Mouse (Mus musculus): ENCODE results near the gene Dyx1c1.

Gene Dyx1c1

GRCm38 (mm10) chr9:72958521-72959450 is at the start of gene Dyx1c1, which contains the start of gene Gm44503:
TSS of gene Dyx1c1 (plus strand) at chr9:72958785.
TSS of gene Gm44503 (plus strand) at chr9:72958852.
- peak; percentile 85 for DNase-seq

DNA sequence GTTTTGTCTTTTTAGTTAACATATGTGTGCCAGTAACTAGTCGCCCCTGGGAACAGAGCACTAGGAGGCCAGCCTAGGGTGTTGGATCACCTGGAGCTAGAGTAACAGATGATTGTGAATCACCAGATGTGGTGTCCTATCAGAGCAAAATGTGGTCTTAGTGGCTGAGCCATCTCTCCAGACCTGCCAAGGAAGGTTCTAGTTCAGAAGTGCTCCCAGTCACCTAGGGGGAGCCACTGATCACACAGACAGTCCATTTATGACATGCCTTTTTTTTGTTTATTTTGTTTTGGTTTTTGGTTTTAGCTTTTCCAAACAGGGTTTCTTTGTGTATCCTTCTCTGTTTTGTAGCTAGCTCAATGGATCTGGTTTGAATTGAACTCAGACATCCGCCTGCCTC is 47.2 kb upstream of the Dyx1c1 start:
- no peak for DNase-seq

DNA sequence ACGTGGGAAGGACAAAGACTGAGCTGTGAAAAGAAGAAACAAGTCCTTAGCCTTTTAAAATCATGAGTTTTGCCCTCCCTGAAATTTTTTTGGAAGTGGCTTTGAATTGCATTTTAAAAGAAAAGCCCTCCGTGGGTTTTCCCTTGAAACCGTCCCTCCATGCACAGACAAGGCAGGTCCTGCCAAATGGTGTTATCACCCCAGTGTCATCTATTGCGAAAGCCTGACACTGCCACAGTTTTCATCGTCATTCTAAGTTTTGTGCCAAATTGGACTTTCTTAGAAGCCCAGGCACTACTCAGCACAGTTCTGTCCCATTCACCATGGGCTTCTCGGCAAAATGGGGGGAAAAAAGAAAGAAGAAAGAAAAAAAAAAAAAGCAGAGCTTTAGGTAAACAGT is 45.0 kb upstream of the Dyx1c1 start:
- no peak for DNase-seq

- DNase-seq, result no peak
These were observed 42.9 kb upstream of the Dyx1c1 start for GRCm38 (mm10) chr9:72915728-72916127.

DNA sequence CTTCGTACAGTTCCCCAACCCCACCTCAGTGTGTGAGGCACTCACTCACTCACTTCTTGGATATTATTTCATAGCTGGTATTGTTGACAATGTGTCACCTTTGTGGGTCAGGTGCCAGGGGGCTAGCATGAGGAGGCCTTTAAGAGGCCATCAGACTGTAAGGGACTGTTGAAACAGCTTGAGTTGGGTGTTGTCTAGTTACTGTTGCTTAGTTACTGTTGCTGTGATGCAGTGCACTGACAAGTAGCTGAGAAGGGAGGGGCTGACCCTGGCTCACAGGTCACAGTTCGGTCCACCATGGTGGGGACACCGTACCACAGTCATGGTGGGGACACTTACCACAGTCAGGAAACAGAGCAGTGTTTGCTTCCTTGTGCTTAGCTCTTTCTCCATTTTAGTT is 35.5 kb upstream of the Dyx1c1 start:
- no peak for DNase-seq

DNA sequence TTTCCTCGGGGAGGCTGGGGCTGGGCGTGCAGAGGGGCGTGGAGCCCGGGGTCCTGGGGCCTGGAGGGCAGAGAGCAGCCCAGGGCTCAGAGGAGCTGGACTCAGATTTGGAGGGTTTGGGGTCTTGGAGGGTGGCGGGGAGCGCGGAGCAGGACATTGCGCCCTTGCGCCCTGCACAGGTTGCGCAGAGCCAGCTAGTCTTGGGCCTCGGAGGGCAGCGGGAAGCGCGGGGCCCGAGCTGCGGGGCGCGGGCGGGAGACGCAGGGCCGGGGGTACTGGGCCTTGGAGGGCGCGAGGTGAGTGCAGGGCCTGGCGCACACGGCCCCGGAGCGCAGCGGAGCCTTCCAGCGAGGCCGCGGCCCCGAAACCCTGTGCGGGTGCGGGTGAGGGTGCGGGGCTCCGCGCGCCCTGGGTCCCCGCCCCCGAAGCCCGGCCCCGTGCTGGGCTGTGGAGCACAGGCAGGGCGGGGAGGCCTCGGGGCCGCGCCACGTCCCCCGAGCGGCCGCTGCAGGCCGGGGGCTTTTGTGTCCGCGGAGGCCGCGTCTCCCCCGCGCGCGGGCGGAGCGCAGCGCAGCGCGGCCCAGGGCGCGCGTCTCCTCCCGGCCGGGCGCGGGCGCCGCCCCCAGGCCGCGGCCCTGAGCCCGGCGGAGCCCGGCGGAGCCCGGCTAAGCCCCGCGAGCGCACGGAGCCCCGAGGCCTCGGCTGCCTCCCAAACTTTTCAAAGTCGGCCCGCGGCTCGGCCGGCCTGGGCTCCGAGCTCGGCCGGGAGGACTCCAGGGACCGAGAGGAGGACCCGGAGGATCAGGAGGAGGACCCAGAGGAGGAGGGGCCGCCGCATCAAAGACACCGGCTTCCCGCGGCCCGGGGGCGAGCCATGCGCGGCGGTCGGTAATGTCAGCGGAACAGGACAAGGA is 33.3 kb upstream of the Dyx1c1 start, which contains the start of gene Pygo1:
TSS of gene Pygo1 (plus strand) at position 625 of the 914 bp plus-strand sequence.
- DNase-seq, result peak; percentile 28

DNA sequence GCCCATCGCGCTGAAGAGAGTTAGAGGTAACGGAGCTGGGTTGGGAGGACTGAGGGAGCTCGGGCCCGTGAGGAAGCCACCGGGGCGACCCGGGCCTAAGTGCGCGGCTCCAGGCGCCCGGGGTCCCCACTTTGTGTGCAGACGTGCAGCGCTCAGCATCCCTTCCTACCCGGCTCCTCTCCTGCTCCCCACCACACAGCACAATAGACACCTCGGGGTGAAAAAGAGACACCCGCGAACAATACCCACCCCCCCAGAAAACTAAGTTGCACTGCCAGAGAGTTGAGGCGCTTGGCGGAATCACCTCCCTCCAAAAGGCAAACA is 32.7 kb upstream of the Dyx1c1 start:
- DNase-seq, result no peak

DNA sequence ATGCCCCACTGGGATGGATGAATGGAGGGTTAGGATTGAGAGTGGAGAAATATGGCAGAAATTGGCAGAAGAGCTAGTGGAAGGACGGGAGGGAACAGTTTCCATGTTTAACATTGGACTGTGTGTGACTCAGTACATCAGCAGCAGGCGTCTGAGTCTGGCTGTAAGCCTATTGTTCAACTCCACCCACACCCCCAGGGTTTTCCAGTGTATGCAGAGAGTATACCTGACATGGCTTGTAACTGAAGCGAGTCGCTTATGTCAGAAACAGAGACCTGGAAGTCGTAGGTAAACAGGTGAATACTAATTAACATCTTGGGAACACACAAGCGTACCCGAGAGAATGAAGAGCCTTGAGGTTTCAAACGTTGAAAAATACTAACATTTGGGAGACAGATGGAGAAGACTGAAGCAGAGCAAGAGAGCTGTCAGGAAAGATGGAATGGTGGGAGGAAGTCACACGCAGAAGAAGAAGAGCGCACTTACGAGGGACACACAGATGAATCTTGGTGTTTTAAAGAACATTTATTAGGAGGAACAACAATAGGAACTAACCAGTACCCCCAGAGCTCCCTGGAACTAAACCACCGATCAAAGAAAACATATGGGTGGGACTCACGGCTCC is 27.3 kb upstream of the Dyx1c1 start:
- no peak for DNase-seq

DNA sequence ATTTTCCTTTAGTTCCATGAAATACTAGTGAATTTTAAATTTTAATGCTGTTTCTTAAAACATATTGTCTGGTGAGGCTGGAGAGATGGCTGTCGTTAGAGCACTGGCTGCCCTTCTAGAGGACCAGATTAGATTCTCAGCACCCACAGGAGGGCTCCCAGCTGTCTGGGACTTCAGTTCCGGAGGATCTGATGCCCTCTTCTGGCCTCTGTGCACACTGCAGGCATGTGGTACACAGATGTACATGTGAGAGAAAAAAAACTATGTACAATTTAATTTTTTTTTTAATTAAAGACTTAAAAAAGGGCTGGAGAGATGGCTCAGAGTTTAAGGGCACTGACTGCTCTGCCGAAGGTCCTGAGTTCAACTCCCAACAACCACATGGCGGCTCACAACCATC is 23.3 kb upstream of the Dyx1c1 start:
- DNase-seq, result no peak

GRCm38 (mm10) chr9:72936301-72936700 is 22.3 kb upstream of the Dyx1c1 start:
- no peak for DNase-seq

DNA sequence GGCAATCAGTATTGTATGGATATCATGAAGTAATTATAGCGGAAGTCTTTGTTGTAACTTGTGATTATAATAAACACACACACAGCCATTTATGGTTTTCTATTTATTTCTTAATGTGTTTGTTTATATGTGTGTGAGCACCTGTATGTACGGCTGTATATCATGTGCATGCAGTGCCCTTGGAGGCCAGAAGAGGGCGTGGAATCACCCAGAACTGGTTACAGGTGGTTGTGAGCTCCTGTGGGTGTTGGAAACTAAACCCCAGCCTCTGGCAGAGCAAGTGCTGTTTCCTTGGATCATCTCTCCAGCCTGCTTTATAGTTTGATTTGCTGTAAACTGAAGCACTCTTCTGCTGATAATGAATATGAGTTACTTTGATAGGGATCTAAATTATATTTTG is 15.2 kb upstream of the Dyx1c1 start:
- peak; percentile 16 for DNase-seq

DNA sequence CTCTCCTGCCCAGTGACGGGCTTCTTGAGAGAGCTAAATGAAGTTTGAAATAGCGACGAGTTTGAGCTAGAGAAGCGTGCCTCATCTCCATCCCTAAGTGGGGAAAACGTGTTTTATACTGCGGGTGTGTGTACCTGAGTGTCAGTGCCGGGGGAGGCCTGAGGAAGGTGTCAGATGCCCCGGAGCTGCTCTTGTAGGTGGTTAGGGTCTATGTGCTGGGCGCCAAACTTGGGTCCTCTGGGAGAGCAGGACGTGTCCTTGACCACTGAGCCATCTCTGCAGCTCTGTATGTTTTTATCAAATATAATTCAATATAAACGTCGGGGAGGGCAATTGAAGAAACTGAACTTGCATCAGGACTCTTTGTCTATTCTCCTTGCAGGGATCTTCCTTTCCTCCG is 14.3 kb upstream of the Dyx1c1 start:
- DNase-seq, result no peak

GRCm38 (mm10) chr9:72947010-72947409 is 11.6 kb upstream of the Dyx1c1 start:
- DNase-seq, result no peak

- DNase-seq, result peak; percentile 29
These were observed 9.0 kb upstream of the Dyx1c1 start for GRCm38 (mm10) chr9:72949572-72949971.

- DNase-seq, result peak; percentile 36
These were observed 3.8 kb upstream of the Dyx1c1 start for GRCm38 (mm10) chr9:72954746-72955145.

DNA sequence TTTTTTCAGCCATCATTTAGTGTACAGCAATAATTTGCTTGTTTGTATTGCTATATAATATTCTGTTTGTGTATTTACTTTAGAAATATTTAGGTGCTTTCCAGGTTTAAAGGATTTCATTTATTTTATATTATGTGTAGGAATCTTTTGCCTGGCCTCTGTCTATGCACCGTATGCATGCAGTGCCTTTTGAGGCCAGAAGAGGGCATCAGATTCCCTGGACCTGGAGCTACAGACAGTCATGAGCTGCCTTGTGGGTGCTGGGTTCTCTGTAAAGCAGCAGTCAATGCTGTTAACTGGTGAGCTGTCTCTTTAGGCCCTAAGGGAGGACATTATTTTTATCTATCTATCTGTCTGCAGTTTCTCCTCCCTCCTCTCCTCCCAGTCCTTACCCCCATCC is 3.0 kb upstream of the Dyx1c1 start:
- peak; percentile 70 for DNase-seq

DNA sequence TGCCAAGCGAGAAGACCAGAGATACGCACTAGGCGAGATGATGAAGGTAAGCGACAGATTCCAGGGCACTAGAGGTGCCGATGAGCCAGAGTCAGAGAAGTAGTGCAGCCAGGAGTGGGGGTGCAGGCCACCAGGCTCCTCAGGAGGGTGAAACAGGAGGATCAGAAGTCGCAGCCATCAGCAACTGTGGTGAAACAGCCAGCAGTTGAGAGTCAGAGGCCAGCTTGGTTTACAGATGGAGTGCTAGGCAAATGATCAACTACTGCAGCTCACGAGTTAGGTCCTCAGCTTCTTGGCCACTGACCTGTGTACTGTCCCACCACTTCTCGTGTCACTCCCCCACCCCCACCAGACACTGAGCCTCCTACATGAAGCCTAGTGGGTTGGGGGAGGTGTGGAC is 2.8 kb downstream of the Dyx1c1 start:
- DNase-seq, result no peak

- peak; percentile 82 for DNase-seq
These were observed 3.4 kb downstream of the Dyx1c1 start for GRCm38 (mm10) chr9:72961959-72962358.

DNA sequence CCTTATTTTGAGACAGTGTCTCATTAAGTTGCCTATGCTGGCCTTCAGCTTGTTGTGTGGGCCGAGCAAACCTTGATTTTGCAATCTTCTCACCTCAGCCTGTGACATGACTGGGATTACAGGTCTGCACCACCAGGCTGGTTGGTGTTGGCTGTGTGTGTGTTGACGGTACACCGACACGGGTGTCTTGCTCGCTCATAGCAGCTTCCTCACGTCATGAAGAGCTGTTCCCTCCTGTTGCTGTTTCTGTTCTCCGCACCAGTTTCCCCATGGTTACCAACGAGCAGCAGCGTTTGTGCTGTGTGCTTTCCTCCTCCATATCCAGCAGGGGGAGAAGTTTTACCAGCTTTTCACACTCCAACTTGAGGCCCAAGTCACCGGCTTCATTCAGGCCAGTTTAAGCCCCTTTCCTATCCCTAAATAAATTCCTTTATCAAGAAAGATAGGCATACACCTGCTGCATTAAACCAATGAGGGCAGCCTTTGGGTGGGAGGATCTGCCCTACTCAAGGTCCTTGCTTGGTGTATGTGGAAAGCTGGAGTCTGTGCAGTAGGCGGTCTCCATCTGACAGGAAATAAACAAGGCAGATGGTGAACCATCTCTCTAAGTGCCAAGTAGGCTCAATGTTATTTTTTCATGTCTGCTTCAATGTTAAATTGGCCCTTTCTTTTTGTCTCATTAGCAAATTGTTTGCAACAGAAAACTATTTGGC is 9.9 kb downstream of the Dyx1c1 start:
- peak; percentile 62 for DNase-seq

DNA sequence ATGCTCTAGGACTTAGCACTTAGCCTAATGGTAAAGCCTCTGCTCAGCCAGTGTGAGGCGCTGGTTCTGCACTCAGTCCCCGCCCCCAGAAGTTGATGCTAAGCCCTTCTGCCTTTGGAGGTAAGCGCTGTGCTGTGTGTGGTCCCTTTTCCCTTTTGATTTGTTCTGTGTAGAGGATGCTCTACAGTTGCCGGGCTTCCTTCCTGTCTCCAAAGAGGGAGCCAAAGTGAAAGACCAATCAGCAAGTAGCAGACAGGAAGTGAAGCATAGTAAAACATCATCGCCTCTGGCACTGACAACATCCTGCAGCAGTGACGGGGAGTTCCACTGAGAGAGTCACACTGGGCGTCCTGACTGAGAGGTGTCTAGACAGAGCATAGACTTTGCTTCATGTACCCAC is 11.3 kb downstream of the Dyx1c1 start:
- peak; percentile 39 for DNase-seq

DNA sequence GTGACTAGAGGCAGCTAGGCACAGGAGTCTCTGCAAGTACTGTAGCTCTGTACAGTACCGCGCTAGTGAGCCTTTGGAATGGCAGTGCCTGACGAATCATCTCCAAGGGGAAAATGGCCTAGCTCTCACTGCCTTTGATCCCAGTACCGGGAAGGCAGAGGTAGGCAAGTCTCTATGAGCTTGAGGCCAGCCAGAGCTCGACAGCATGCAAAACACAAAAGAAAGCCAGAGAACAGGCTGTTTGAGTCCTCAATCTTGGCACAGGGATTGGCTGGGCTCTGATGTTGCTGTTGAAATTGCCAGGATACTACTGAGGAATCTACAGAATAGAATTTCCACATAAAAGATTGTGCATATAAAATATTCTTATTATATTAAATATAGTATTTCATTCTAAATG is 13.8 kb downstream of the Dyx1c1 start:
- no peak for DNase-seq

DNA sequence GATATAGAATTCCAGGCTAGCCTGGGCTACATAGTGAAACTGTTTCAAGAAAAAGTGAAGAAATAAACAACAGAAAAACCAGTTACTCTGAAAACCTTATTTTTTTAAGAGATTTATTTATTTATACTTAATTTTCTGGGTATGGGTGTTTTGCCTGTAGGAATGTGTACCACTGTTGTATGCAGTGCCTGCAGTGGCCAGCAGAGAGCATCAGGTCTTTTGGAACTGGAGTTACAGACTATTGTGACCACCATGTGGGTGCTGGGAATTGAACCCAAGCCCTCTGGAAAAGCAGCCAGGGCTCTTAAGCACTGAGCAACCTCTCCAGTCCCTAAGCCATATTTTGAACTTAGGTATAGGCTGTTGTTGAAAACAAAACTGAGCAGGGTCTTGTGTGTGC is 14.4 kb downstream of the Dyx1c1 start:
- no peak for DNase-seq

DNA sequence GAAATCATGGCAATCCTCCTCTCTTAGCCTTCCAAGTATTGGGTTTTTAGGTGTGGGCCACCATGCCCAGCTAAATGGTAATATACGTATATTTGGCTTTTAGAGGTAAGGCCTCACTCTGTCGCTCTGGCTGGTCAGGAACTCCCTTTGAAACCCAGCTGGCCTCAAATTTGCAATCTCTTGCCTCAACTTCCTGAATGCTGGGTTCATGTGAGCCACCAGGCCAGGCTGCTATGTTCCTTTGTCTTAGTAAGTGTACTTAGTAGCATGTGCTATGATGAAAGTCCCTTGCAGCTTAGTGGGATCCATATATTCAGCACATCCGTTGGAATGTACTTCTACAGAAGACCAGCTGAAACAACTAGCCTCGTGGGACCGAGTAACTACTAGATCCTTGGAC is 16.1 kb downstream of the Dyx1c1 start:
- DNase-seq, result no peak
